Mouse (Mus musculus) lung, postnatal 4 days (tissue): ENCODE results near the gene Mab21l3.
"Not testable (repeated sequence)": the region's sequence is repeated elsewhere in the genome, so short reads cannot be mapped to it uniquely, and the experiment has no call there.

Source experiments
- DNase-seq, 2 experiments: peaks; one replicate each; pipeline ENCODE4 v3.0.0; 2021

Mab21l3 gene

DNA sequence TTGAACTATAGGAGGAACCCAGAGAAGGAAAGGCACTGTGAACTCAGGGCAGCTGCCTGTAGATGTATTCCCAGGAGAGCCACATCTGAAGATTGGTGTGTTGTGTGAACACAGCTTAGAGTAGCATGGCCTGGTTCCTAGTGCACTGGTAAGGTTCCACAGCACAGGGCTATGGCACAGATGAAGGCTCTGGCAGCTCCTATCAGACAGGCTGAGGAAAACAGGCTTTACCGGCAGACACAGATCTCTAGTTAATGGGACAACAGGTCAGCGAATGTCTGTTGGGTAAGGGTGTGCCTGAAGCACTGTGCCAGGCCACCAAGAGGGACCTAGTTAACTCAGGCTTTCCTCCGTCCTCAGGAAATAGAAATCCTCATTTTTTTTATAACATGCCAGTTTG is 11.8 kb downstream of the Mab21l3 start:
- DNase-seq = no peak

DNA sequence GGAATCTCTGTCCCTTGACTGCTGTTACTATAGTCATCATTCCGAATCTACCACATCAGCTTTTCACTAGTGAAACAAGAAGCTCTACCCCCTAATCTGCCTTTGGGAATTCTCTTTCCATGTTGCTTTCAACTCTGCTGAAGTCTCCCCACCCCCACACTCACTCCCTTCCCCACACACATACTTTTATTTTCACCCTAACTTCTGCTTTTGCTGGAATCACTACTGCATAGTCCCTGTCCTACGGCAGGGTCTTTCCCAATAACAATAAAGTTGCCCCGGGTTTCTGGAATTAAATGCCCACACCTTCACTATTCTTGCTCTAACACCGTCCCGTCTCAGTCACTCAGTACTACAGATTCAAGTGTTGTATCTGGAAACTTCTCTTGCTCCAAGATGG is 12.2 kb downstream of the Mab21l3 start:
- no peak for DNase-seq

DNA sequence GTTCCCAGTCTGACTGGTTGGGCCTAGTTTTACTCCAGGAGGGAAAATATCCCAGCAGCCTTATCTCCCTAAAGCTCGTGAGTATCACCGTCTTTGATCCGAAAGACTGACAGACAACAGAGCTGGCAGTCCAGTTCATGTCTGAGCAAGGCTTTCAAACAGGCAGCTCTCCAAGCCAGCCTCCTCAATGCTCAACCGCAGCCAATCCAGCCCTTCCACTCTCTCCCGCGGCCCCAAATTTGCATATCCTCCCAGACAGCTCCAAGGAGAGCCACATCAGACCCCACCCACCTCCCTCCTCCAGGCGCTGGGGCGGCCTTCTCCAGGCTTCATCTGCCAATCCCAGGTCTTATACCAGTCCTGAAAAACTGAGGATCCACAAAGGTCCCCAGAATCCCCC is 12.7 kb downstream of the Mab21l3 start:
- peak; percentile 83 to 88 for DNase-seq

- peak; percentile 50 to 72 for DNase-seq
Measured at GRCm38 (mm10) chr3:101831189-101831858, 17.4 kb downstream of the Mab21l3 start.

DNA sequence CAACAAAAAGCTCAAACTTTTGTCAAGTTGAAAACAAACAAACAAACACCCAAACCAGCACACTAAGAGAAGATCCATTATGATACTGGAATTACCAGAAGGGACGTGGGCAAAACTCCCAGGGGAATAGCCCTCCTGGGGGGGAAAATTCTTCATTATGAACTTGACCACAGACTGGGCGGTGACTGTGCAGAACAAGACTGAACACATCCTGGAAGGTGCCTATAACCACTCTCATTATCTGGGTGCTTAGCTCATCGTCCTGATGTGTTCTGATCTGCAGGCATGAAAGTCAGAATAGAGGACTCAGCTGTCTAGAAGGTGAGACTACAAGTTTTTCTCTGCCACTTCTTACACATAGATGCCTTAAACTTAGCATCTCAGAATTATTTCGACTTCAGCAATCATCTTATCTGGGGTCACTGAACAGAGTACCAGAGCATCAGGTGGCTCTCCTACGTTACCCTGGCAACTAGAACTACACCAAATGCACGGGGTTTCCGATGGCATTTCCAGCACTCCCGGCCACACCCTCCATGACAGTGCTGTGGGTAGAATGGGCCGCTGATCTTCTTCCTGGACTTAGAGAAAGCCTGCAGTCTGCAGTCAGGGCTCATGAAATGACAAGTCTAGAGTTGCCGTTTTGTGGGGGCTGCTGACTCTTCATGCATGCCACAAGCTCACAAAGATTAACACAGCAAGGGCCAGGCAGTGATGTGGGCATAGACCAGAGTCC is 18.7 kb downstream of the Mab21l3 start:
- DNase-seq = no peak

DNA sequence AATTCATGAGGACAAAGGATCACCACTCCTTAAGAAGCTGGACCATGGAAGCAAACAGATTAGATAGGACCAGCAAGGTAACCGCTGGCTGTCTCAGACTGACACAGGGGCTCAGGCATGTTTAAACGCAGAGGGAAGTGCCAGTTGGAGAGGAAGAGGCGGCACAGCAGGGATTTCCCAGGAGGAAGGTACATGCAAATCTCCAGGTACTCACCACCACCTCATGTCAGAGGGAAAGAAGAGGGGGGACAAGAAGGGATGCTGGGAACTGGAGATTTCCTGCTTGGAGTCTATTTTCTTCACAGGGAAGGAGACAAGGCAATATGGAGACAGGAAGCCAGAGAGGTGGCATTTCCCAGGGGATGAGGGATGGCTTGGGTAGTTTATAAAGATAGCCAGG is 20.2 kb downstream of the Mab21l3 start:
- no peak for DNase-seq

- DNase-seq = no peak
Measured at GRCm38 (mm10) chr3:101827220-101827715, 21.5 kb downstream of the Mab21l3 start.

GRCm38 (mm10) chr3:101824338-101824737 is 24.4 kb downstream of the Mab21l3 start:
- DNase-seq = no peak

DNA sequence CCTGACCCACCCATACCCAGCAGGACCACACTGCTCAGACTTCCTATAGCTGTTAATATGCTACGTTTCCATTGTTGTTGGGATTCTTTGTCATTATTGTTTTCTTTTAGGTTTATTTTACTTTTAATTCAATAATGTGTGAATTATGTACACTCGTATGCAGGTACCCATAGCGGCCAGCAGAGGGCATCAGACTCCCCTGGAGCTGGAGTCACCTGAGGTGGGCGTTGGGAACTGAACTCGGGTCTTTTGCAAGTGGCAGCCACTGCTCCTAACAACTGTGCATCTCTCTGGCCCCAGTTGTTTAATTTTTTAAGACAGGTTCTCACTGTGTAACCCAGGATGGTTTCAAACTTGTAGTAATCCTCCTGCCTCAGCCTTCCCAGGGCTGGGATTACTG is 26.7 kb downstream of the Mab21l3 start:
- DNase-seq = no peak

GRCm38 (mm10) chr3:101820708-101821107 is 28.1 kb downstream of the Mab21l3 start:
- not testable (repeated sequence) for DNase-seq

GRCm38 (mm10) chr3:101816006-101816405 is 32.8 kb downstream of the Mab21l3 start:
- DNase-seq = no peak

DNA sequence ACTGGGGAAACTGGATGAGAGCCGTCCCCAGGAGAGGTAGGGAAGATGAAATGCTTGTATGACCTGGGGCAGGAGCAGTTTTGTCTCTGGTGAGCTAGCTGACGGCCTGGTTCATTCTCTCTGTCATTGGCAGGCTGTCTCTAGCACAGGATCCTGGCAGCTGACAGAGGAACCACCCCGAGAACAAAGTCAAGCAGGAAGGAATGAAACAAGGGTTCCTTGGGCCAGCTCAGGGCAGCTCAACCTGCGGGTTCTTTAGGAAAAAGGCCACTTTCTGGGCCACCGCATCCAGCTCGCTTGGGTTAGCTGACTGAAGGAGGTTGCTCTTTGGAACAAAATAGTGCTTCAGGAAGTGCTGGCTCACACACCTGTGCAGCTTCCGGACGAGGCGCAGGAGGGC is 34.0 kb downstream of the Mab21l3 start:
- DNase-seq = no peak

- peak; percentile 63 to 73 for DNase-seq
Measured at GRCm38 (mm10) chr3:101812341-101812962, 36.3 kb downstream of the Mab21l3 start.

DNA sequence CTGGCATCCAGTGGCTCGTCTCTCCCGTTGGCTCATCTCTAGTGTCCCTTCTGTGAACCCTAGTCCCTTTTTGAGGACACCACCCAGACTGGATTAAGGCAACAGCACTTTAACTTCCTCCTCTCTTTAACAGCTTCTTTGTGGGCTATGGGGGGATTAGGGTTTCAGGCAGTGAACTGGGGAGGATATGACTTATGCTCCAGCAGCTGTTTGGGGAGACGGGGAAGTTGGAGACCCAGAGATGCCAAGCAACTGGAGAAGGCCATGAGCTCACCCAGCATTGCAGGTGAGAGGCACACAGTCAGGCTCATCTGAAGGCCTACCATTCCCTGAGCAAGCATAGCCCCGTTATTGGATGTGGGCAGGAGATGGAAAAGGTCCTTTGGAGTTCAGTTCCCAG is 36.8 kb downstream of the Mab21l3 start:
- no peak for DNase-seq

GRCm38 (mm10) chr3:101807646-101808045 is 41.1 kb downstream of the Mab21l3 start:
- no peak for DNase-seq

DNA sequence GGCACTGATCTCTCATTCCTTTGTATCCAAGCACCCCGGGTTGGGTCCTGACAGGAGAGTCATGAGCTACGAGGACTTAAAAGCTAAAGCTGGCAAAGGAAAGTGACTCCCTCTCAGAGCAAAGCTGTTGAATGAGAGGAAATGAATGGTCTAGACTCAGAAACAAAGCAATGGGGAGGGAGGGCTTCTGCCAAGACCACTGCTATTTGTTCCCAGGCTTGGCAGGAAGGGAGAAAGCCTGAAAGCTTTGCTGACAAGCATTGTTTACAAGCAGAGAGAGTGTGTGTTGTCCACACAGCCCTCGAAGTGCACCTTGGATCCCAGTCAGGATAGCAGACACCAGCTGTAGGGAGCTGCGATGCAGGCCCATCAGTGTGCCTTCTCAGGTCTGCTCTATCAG is 41.8 kb downstream of the Mab21l3 start:
- peak in 1 of 2 experiments; percentile 44 for DNase-seq

DNA sequence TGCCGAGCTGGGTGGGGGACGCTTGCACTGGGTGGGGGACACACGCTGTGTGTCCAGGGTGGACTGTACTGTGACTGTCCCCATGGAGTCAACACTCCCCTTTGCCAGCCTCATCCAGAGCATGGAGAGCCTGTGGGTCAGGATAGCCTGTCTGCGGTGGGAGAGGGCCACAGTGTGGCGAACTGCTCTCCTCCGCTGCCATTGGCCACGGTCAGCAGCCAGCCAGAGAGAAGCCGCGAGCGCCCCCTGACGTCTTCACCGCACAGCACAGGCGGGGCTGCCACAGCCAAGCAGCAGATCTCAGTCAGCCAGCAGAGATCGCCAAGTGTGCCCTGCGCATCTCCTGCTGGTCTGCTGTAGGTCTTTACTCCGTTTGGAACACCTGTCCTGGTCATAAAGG is 42.6 kb downstream of the Mab21l3 start:
- peak; percentile 90 to 91 for DNase-seq

GRCm38 (mm10) chr3:101805562-101806004 is 43.2 kb downstream of the Mab21l3 start:
- DNase-seq = no peak

- no peak for DNase-seq
Measured at GRCm38 (mm10) chr3:101804971-101805561, 43.7 kb downstream of the Mab21l3 start.

DNA sequence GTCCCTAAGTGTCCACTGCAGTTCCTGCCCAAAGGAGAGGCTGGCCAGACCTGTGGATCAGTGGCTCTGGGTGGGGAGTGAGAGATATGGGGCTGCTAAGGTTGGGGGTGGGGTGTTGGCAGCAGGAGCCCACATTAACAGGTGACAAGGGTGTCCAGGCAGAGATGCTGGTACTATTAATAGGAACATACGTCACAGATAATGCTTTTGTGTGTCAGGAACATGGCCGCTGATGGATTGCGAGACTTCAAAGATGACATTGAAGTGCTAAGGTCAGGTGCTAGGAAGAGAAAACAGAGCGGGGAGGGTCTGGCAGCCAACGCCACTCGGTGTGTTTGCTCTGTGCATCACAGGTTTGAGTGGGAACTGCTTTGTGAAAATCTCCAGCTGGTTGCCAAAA is 44.4 kb downstream of the Mab21l3 start:
- DNase-seq = no peak

DNA sequence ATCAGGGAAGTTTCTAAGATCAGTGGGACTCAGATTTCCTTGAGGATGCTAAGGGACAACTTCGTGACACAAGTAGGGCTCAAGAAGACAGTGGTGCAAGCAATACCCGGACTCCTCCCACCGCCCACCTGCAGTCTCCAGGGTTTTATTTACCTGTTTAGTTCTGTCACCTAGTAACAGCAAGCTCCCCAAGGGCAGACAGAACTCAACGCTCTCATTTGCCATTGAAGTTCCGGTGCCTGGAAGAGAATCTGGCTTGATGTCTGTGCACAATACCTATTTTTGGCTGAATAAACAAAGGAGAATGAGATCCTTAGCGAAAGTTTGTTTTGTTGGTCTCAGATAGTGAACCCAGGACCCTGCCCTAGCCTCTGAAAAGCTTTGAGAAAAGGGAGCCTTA is 45.0 kb downstream of the Mab21l3 start:
- no peak for DNase-seq

- DNase-seq = no peak
Measured at GRCm38 (mm10) chr3:101802746-101803145, 46.0 kb downstream of the Mab21l3 start.

- no peak for DNase-seq
Measured at GRCm38 (mm10) chr3:101800596-101801018, 48.2 kb downstream of the Mab21l3 start.
